8 mouse cellular contexts compared by ENCODE assay signal in the genomic region with DNA sequence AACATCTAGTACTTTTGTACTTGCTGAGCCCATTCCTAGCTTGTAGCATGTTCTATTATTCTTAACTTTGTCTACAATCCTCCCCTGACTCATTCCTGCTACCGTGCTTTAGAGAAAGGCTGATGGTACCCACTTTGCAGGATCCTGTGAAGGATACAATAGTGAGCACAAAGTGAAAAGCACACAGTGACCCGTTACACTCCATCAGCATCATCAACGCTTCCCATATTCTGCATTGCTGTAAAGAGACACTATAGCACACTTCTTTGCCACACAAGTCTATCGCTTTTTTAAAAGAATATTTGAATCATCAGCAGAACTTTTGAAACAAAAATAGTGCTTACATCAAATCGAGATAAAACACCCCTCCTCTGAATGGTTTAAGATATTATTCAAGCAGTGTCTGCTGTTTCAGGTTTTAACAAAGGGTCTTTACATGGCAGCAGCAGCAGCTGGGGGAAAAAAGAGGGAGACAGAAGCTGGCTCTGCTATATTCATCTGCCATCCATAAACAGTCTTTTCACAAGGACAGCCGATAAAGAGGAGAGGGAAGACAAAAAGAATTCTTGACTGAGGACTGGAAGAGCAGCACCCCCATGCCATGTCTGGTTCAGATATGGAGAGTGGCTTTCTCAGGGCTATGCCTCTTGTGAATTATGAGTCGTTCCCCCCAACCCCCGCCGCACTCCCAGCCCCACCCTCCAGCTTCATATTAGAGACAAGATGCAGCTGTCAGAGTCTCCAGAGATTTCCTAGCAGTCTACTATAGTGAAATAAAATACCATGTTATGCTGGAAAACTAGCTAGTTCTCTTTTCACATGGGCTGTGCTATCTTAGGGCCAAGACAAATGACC. TPM values are rescaled to one million over a fixed set of nuclear protein-coding genes. Genes with fewer than 3 reads are reported as not detected.
DNase-seq lines count a peak whose midpoint lies in the region; ATAC-seq lines count a peak whose summit lies in the region.

No protein-coding gene starts in this region.

- WGBS in embryonic facial prominence, embryonic 10.5 days = 72% methylated on average over 9 of the region's 9 CpGs
- WGBS in midbrain, embryonic 10.5 days = 77% methylated on average over 9 of the region's 9 CpGs

- intact Hi-C loops in heart, postnatal 14 days (cut with DNase I) = loop anchor here (5.0 kb wide), 1 partner anchor 35 kb away; no protein-coding TSS in a partner anchor

- H3K27me3 ChIP-seq in embryonic facial prominence, embryonic 10.5 days (replicated peaks; ENCODE audit: low read depth, poor library complexity, severe bottlenecking) = no peaks in the 10 kb centered on the region
- no peaks in the 10 kb centered on the region for H3K27me3 ChIP-seq in midbrain, embryonic 10.5 days (ENCODE audit: low read depth, poor library complexity, severe bottlenecking)

- H3K27ac ChIP-seq in embryonic facial prominence, embryonic 10.5 days (replicated peaks) = peak overlapping the region; percentile 30; the same call in 1 of the 2 replicates
- H3K27ac ChIP-seq in midbrain, embryonic 10.5 days (replicated peaks) = peak overlapping the region; percentile 64; the same call in 1 of the 2 replicates

- peaks cover 23% of the 10 kb centered on the region for H3K4me1 ChIP-seq in embryonic facial prominence, embryonic 10.5 days
- peaks cover 15% of the 10 kb centered on the region for H3K4me1 ChIP-seq in midbrain, embryonic 10.5 days

- H3K9me3 ChIP-seq in embryonic facial prominence, embryonic 10.5 days = no peaks in the 10 kb centered on the region
- H3K9me3 ChIP-seq in midbrain, embryonic 10.5 days (replicated peaks) = 0 out of 2 replicates have a peak, but pooled peaks cover 2% of the 10 kb centered on the region

- no peak overlapping the region for H3K4me3 ChIP-seq in embryonic facial prominence, embryonic 10.5 days
- no peak overlapping the region for H3K4me3 ChIP-seq in midbrain, embryonic 10.5 days

- no peak for ATAC-seq in megakaryocyte-erythroid progenitor cell, adult 5-6 weeks (replicated peaks; ENCODE audit: low FRiP score, low TSS enrichment, poor library complexity, severe bottlenecking)

- no peaks in the 10 kb centered on the region for H3K36me3 ChIP-seq in embryonic facial prominence, embryonic 10.5 days (replicated peaks)
- no peaks in the 10 kb centered on the region for H3K36me3 ChIP-seq in midbrain, embryonic 10.5 days

- peak; percentile 6 for DNase-seq in embryo, embryonic 10 days (ENCODE audit: low spot score)
- DNase-seq in embryo, embryonic 9.5 days (ENCODE audit: extremely low spot score) = no peak
- DNase-seq in embryonic facial prominence, embryonic 10.5 days (ENCODE audit: low spot score) = peak; percentile 27
- DNase-seq in heart, postnatal 14 days = peak; percentile 17 to 36
- DNase-seq in midbrain, embryonic 10.5 days (ENCODE audit: low spot score) = no peak
- DNase-seq in adrenal gland, postnatal 25 days = no peak
- no peak for DNase-seq in frontal cortex, postnatal 10 days (ENCODE audit: low spot score in 2 of 2)

RNA-seq across cellular contexts. Expression of gene Sept7, which starts 39.7 kb away (rescaled TPM):
- 231 and 243 TPM in 2 replicates for polyA plus RNA-seq in embryonic facial prominence, embryonic 10.5 days (2016; fragmentation: Nextera tagmentation; extraction: Ambion mirVana)
- 100 to 1,000 TPM; 119 to 127 TPM for total RNA-seq in heart, postnatal 14 days (2021)
- 234 and 248 TPM in 2 replicates for polyA plus RNA-seq in midbrain, embryonic 10.5 days (2016; fragmentation: Nextera tagmentation; extraction: Ambion mirVana)
- total RNA-seq in megakaryocyte-erythroid progenitor cell, adult 5-6 weeks (2014; fragmentation: Nextera tagmentation) = 121 and 131 TPM in 2 replicates
- 283 and 354 TPM in 2 replicates for total RNA-seq in megakaryocyte-erythroid progenitor cell, adult 5-6 weeks (2017)
- 112 and 116 TPM in 2 replicates for total RNA-seq in adrenal gland, postnatal 25 days (2021)

Comparison
In these comparisons a context has a peak if more than half of its experiments do, and no peak if none do; other contexts are left out.
1. DNase-seq: peak in embryo, embryonic 10 days (single experiment), embryonic facial prominence, embryonic 10.5 days (single experiment) and heart, postnatal 14 days (2 of 2); none in embryo, embryonic 9.5 days (single experiment), midbrain, embryonic 10.5 days (single experiment), adrenal gland, postnatal 25 days (single experiment) and frontal cortex, postnatal 10 days (0 of 2).